Comparison of ENCODE assay signal across 8 mouse cellular contexts in the genomic region with DNA sequence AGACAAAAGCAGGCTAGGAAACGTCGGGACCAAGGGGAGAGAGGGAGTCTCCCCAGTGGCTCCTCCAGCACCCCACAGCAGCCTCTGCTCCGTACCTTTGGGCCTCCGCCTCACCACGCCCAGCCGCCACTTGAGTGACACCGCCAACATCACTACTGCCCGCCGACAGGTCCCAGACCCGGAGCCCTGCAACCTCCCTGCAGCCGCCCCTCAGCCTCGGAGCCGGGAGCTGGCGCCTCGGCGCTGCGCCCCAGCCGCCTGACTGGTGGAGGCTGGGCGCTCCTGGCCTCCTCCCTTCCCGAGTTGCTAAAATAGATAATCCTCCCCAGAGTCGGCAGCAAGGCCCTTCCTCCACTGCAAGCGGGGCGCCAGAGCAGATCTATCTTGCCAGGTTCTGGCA. TPM values are rescaled to one million over a fixed set of nuclear protein-coding genes. Genes with fewer than 3 reads are reported as not detected.
DNase-seq lines count a peak whose midpoint lies in the region; ATAC-seq lines count a peak whose summit lies in the region.

No protein-coding gene starts in this region.

- WGBS in heart, embryonic 12.5 days, result 1% methylated on average over 23 of the region's 23 CpGs
- WGBS in forebrain, embryonic 16.5 days, result under 1% methylated on average over 23 of the region's 23 CpGs

- no peak for DNase-seq in heart, adult 11 months
- DNase-seq in WW6 (ENCODE audit: low read depth, low spot score), result peak; percentile 18
- peak; percentile 25 to 44 for DNase-seq in left cerebral cortex, adult 8-10 months (ENCODE audit: low spot score in 2 of 2)
- DNase-seq in retina, adult 2 months (ENCODE audit: low read depth, low spot score), result peak; percentile 20

- peaks cover 72% of the 10 kb centered on the region for H3K27me3 ChIP-seq in heart, embryonic 12.5 days (replicated peaks)
- 0 out of 2 replicates have a peak, but pooled peaks cover 2% of the 10 kb centered on the region for H3K27me3 ChIP-seq in forebrain, embryonic 16.5 days (replicated peaks; ENCODE audit: control insufficient read depth, insufficient read depth, low read length)

- H3K9ac ChIP-seq in heart, embryonic 12.5 days, result peak overlapping the region; percentile 71
- H3K9ac ChIP-seq in forebrain, embryonic 16.5 days (replicated peaks; ENCODE audit: low read depth, low read length), result peak overlapping the region; percentile 71

- no peaks in the 10 kb centered on the region for H3K36me3 ChIP-seq in heart, embryonic 12.5 days
- no peaks in the 10 kb centered on the region for H3K36me3 ChIP-seq in forebrain, embryonic 16.5 days (ENCODE audit: control insufficient read depth, insufficient read depth)

- peak overlapping the region; percentile 66 for H3K4me2 ChIP-seq in heart, embryonic 12.5 days
- H3K4me2 ChIP-seq in forebrain, embryonic 16.5 days (ENCODE audit: low read length), result peak overlapping the region; percentile 42

- peak; percentile 56; the same call in 1 of the 2 replicates for ATAC-seq in heart, embryonic 12.5 days (ENCODE audit: insufficient number of reproducible peaks, low FRiP score)
- peak; percentile 74 for ATAC-seq in forebrain, embryonic 16.5 days
- no peak for ATAC-seq in megakaryocyte-erythroid progenitor cell, adult 5-6 weeks (replicated peaks; ENCODE audit: low FRiP score, low TSS enrichment, poor library complexity, severe bottlenecking)
- no peak for ATAC-seq in erythroid progenitor cell, adult 5-6 weeks (replicated peaks; ENCODE audit: low FRiP score, poor library complexity, severe bottlenecking)

- H3K4me3 ChIP-seq in heart, embryonic 12.5 days, result peak overlapping the region; percentile 46
- H3K4me3 ChIP-seq in forebrain, embryonic 16.5 days (replicated peaks; ENCODE audit: low read length), result peak overlapping the region; percentile 49

- no peaks in the 10 kb centered on the region for H3K9me3 ChIP-seq in heart, embryonic 12.5 days (replicated peaks)
- H3K9me3 ChIP-seq in forebrain, embryonic 16.5 days (ENCODE audit: control insufficient read depth, low read length), result no peaks in the 10 kb centered on the region

- H3K27ac ChIP-seq in heart, embryonic 12.5 days (ENCODE audit: poor library complexity, severe bottlenecking), result peak overlapping the region; percentile 89
- peak overlapping the region; percentile 63 for H3K27ac ChIP-seq in forebrain, embryonic 16.5 days (ENCODE audit: low read length)

- peaks cover 51% of the 10 kb centered on the region for H3K4me1 ChIP-seq in heart, embryonic 12.5 days (replicated peaks)
- H3K4me1 ChIP-seq in forebrain, embryonic 16.5 days (replicated peaks; ENCODE audit: control insufficient read depth, insufficient read depth, low read length), result peaks cover 16% of the 10 kb centered on the region

RNA-seq across cellular contexts. Expression of a gene that starts 19.9 kb away (rescaled TPM):
- polyA plus RNA-seq in heart, embryonic 12.5 days (2016; fragmentation: Nextera tagmentation; extraction: Ambion mirVana), result 8.4 and 8.7 TPM in 2 replicates
- polyA plus RNA-seq in forebrain, embryonic 16.5 days (2015; fragmentation: Nextera tagmentation; extraction: Ambion mirVana), result 11.4 and 13.6 TPM in 2 replicates
- total RNA-seq in left cerebral cortex, adult 8-10 months (2022), result 10 to 100 TPM; 16.3 to 22.1 (median 19.0) TPM
- total RNA-seq in megakaryocyte-erythroid progenitor cell, adult 5-6 weeks (2014; fragmentation: Nextera tagmentation), result not detected in 2 replicates
- 0.08 TPM in 1 of 2 replicates, not detected in the other for total RNA-seq in megakaryocyte-erythroid progenitor cell, adult 5-6 weeks (2017)
- not detected in 2 replicates for total RNA-seq in erythroid progenitor cell, adult 5-6 weeks (2015; ENCODE audit: low replicate concordance)
- total RNA-seq in erythroid progenitor cell, adult 5-6 weeks (2017; ENCODE audit: low replicate concordance), result not detected in 2 replicates

Comparison
In these comparisons a context has a peak if more than half of its experiments do, and no peak if none do; other contexts are left out.
1. ATAC-seq: peak in heart, embryonic 12.5 days (single experiment) and forebrain, embryonic 16.5 days (single experiment); none in megakaryocyte-erythroid progenitor cell, adult 5-6 weeks (single experiment) and erythroid progenitor cell, adult 5-6 weeks (single experiment).
2. RNA of a gene that starts 19.9 kb away (total RNA-seq): 16.3 to 22.1 TPM in left cerebral cortex, adult 8-10 months; 0.08 TPM in megakaryocyte-erythroid progenitor cell, adult 5-6 weeks and not detected in erythroid progenitor cell, adult 5-6 weeks; every median in the first group is over 10 times any median in the second.